Mouse (Mus musculus) kidney, adult 9 months (tissue): ENCODE results near the gene Map1s.

Experiments used
- DNase-seq: peaks from one replicate; pipeline ENCODE4 v3.0.0; 2022

Map1s gene

GRCm38 (mm10) chr8:70900872-70901387, 4.8 kb upstream of the Map1s start:
- no peak for DNase-seq

GRCm38 (mm10) chr8:70902211-70902610, 3.5 kb upstream of the Map1s start:
- DNase-seq: no peak

- DNase-seq: no peak
Measured at GRCm38 (mm10) chr8:70903112-70903511, 2.6 kb upstream of the Map1s start.

- DNase-seq: no peak
Measured at GRCm38 (mm10) chr8:70903582-70903981, 2.1 kb upstream of the Map1s start.

- DNase-seq: peak; percentile 79
Measured at GRCm38 (mm10) chr8:70904532-70904931, 1.2 kb upstream of the Map1s start.

GRCm38 (mm10) chr8:70905463-70905830, 285 bp upstream of the Map1s start:
- DNase-seq: no peak

- DNase-seq: no peak
Measured at GRCm38 (mm10) chr8:70907518-70907917, 1.8 kb downstream of the Map1s start.

GRCm38 (mm10) chr8:70911596-70911995, 5.9 kb downstream of the Map1s start:
- no peak for DNase-seq

- no peak for DNase-seq
Measured at GRCm38 (mm10) chr8:70912955-70913354, 7.2 kb downstream of the Map1s start.

GRCm38 (mm10) chr8:70913523-70913922, 7.8 kb downstream of the Map1s start:
- no peak for DNase-seq

GRCm38 (mm10) chr8:70914704-70915103, 9.0 kb downstream of the Map1s start:
- no peak for DNase-seq

- DNase-seq: no peak
Measured at GRCm38 (mm10) chr8:70920049-70920922, 14.6 kb downstream of the Map1s start.

- DNase-seq: no peak
Measured at GRCm38 (mm10) chr8:70924151-70924550, 18.4 kb downstream of the Map1s start.

GRCm38 (mm10) chr8:70925754-70926153, 20.0 kb downstream of the Map1s start:
- no peak for DNase-seq

- DNase-seq: no peak
Measured at GRCm38 (mm10) chr8:70926396-70926795, 20.7 kb downstream of the Map1s start.

- DNase-seq: no peak
Measured at GRCm38 (mm10) chr8:70928096-70928495, 22.4 kb downstream of the Map1s start.

- no peak for DNase-seq
Measured at GRCm38 (mm10) chr8:70928778-70929322, 23.1 kb downstream of the Map1s start.

GRCm38 (mm10) chr8:70931731-70932130, 26.0 kb downstream of the Map1s start:
- no peak for DNase-seq

GRCm38 (mm10) chr8:70933036-70933435, 27.3 kb downstream of the Map1s start:
- DNase-seq: no peak

GRCm38 (mm10) chr8:70934786-70935185, 29.1 kb downstream of the Map1s start:
- no peak for DNase-seq

- DNase-seq: no peak
Measured at GRCm38 (mm10) chr8:70937200-70937599, 31.5 kb downstream of the Map1s start.

- no peak for DNase-seq
Measured at GRCm38 (mm10) chr8:70941478-70941877, 35.7 kb downstream of the Map1s start.

GRCm38 (mm10) chr8:70943187-70943586, 37.5 kb downstream of the Map1s start:
- DNase-seq: no peak

- DNase-seq: no peak
Measured at GRCm38 (mm10) chr8:70949847-70950246, 44.1 kb downstream of the Map1s start.
